Mouse (Mus musculus) embryonic facial prominence, embryonic 11.5 days (tissue): ENCODE results near the gene Fam19a4. TPM values are rescaled to one million over a fixed set of nuclear protein-coding genes. Genes with fewer than 3 reads are reported as not detected.
A peak's percentile ranks its signal among the peaks of the same experiment; 100 is the strongest.

Experiments
- ATAC-seq: fragments of 200-750 bp; cut with Nextera tagmentation; replicated peaks from 2 replicates; pipeline ENCODE4 v1.8.0; 2017; ENCODE audit warnings: low read depth; ENCODE audit not compliant: insufficient number of reproducible peaks, low FRiP score, low TSS enrichment
- DNase-seq: peaks from one replicate; pipeline ENCODE4 v3.0.0-alpha.2; 2015; ENCODE audit warnings: low spot score
- H3K27ac ChIP-seq: fragments of 300-500 bp; sonication (generic); replicated peaks from 2 replicates; pipeline ENCODE4 v1.5.1; 2014; ENCODE audit warnings: mild to moderate bottlenecking, low read depth, low read length, control low read depth
- H3K27me3 ChIP-seq: fragments of 300-500 bp; sonication (generic); 2 replicates; pipeline ENCODE4 v1.6.1; 2014; ENCODE audit warnings: mild to moderate bottlenecking, low read length, moderate library complexity, mixed read lengths; ENCODE audit not compliant: control insufficient read depth, insufficient read depth
- H3K36me3 ChIP-seq: fragments of 300-500 bp; sonication (generic); replicated peaks from 2 replicates; pipeline ENCODE4 v1.6.1; 2014; ENCODE audit warnings: low read depth, mild to moderate bottlenecking, low read length, moderate library complexity, mixed read lengths; ENCODE audit not compliant: control insufficient read depth, insufficient read depth
- H3K4me1 ChIP-seq: fragments of 300-500 bp; sonication (generic); 2 replicates; pipeline ENCODE4 v1.6.1; 2014; ENCODE audit warnings: low read length, mixed read lengths; ENCODE audit not compliant: control insufficient read depth, insufficient read depth
- H3K4me2 ChIP-seq: fragments of 300-500 bp; sonication (generic); 2 replicates; pipeline ENCODE4 v1.6.1; 2014; ENCODE audit warnings: low read depth, mild to moderate bottlenecking, control low read depth, low read length, moderate library complexity
- H3K4me3 ChIP-seq: fragments of 300-500 bp; sonication (generic); 2 replicates; pipeline ENCODE4 v1.5.1; 2014; ENCODE audit warnings: low read depth, low read length, control low read depth
- H3K9ac ChIP-seq: fragments of 300-500 bp; sonication (generic); replicated peaks from 2 replicates; pipeline ENCODE4 v1.6.1; 2014; ENCODE audit warnings: mild to moderate bottlenecking, control low read depth, low read length
- H3K9me3 ChIP-seq: fragments of 300-500 bp; sonication (generic); replicated peaks from 2 replicates; pipeline ENCODE4 v1.6.1; 2016; ENCODE audit warnings: mild to moderate bottlenecking, low read length, inconsistent platforms, mixed read lengths; ENCODE audit not compliant: control insufficient read depth
- WGBS: fragments of 180-500 bp; shearing (Covaris S2); extraction: QIAGEN DNeasy Blood & Tissue Kit; methylation state at CpG from one replicate; pipeline ENCODE4 v1.1.7; 2014; 5-methylcytosine and 5-hydroxymethylcytosine counted together
- polyA plus RNA-seq: library from polyadenylated mRNA; unstranded; fragments of >200 nt; fragmentation: Nextera tagmentation; extraction: Ambion mirVana; gene quantifications from 2 replicates; pipeline ENCODE4 v1.2.1, GENCODE M21; 2014

The Fam19a4 gene
- polyA plus RNA-seq, result 1.2 and 2.8 TPM in 2 replicates

DNA sequence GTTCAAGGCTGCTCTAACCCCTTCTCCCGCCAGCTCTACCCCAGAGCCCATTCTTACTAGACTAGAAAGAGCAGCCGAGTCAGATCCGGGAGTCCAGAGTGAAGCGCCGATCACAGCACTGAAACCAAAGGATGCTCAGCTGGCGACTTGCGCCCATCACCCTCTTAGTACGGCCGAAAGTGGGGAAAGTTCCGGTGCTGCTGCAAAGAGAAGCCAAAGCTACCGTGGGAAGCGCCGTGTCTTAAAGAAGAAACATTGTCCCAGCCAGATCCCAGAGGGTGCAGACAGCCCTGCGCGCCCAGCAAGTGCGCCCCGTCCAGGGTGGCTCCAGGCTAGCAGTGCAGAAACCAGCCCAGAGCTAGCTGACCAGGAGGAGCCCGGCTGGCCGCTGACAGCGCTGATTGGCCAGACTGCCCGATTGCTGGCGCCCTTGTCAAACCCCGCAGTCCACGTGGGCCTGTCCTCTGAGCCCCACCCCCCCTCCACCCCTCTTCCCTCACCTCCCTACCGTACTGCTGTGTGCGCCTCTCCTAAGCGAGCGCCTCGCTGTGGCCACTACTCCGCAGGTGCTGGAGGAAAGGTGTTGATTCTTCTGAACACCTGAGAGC is at the start of gene Fam19a4:
Gene Fam19a4 (minus strand): TSS at position 340 of the 608 bp plus-strand sequence.
- H3K27me3 ChIP-seq, result peaks cover 14% of the 10 kb centered on the region
- H3K4me3 ChIP-seq, result peak within 1 kb of the TSS; percentile 33
- H3K9ac ChIP-seq, result peak within 1 kb of the TSS; percentile 32
- H3K9me3 ChIP-seq, result no peaks in the 10 kb centered on the region
- peak within 1 kb of the TSS; percentile 73 for H3K4me2 ChIP-seq
- no peaks in the 10 kb centered on the region for H3K4me1 ChIP-seq
- H3K36me3 ChIP-seq, result no peaks in the 10 kb centered on the region
- DNase-seq (peak; percentile 77), ATAC-seq (peak; percentile 86)
- whole genome bisulfite sequencing, result under 1% methylated on average over 30 of the region's 30 CpGs
- H3K27ac ChIP-seq, result no peak within 1 kb of the TSS

DNA sequence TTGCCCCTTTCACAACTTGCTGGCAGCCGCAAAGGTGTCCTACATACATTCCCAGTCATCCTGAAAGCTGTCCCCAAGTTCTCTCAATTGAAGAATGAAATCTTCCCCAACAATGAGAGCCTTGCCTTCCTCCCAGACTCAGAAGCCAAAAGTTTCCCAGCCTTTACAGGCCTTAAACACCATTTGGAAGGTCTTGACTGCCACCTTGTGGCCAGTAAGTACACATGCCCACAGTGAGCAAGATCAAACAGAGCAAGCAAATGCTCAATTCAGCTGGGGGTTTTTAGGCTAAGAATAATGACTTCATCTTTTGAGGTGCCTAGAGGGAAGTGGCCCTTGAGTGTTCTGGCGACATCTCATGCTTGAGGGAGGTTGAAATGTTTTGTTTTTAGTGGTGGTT is 46.6 kb upstream of the Fam19a4 start:
- Histone ChIP-seq H3K9ac (no peak overlapping the region), H3K27me3 (no peaks in the 10 kb centered on the region), H3K4me3 (no peak overlapping the region), H3K4me2 (no peak overlapping the region), H3K4me1 (peaks cover 3% of the 10 kb centered on the region; the same call in 1 of the 2 replicates), H3K9me3 (no peaks in the 10 kb centered on the region), H3K36me3 (no peaks in the 10 kb centered on the region), H3K27ac (no peak overlapping the region)
- WGBS, result 11% methylated on average over 2 of the region's 2 CpGs
- peak; percentile 62; the same call in 1 of the 2 replicates for ATAC-seq
- peak; percentile 90 for DNase-seq

DNA sequence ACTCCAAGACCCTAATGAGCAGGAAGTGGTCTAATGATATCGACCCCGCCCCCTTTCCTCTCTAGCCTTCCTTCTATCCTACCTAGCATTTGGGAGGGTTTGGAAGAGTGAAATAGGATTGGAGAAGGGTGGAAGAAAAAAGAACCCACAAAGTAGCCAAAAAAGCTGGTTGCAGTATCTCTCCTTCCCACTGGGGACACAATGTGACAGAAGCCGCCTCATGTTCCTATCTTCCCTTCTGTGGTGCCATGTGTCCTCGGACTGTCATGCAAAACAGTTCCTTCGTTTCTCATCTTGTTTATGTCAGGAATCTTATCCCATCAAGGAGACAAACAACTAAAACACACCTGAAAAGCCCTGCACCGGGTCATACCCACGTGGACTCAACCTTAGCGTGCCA is 45.9 kb upstream of the Fam19a4 start:
- peaks cover 3% of the 10 kb centered on the region; the same call in 1 of the 2 replicates for H3K4me1 ChIP-seq
- no peaks in the 10 kb centered on the region for H3K27me3 ChIP-seq
- H3K36me3 ChIP-seq, result no peaks in the 10 kb centered on the region
- H3K4me2 ChIP-seq, result no peak overlapping the region
- H3K9me3 ChIP-seq, result no peaks in the 10 kb centered on the region
- H3K27ac ChIP-seq, result no peak overlapping the region
- no peak for ATAC-seq
- no peak overlapping the region for H3K4me3 ChIP-seq
- WGBS, result 84% methylated on average over 8 of the region's 8 CpGs
- no peak for DNase-seq
- no peak overlapping the region for H3K9ac ChIP-seq

GRCm38 (mm10) chr6:97104264-97104852 is 44.1 kb upstream of the Fam19a4 start:
- no peaks in the 10 kb centered on the region for H3K9me3 ChIP-seq
- H3K4me3 ChIP-seq, result no peak overlapping the region
- 84% methylated on average over 7 of the region's 7 CpGs for WGBS
- H3K27ac ChIP-seq, result no peak overlapping the region
- H3K4me2 ChIP-seq, result no peak overlapping the region
- H3K27me3 ChIP-seq, result no peaks in the 10 kb centered on the region
- ATAC-seq (no peak), DNase-seq (no peak)
- no peaks in the 10 kb centered on the region for H3K36me3 ChIP-seq
- H3K9ac ChIP-seq, result no peak overlapping the region
- peaks cover 3% of the 10 kb centered on the region; the same call in 1 of the 2 replicates for H3K4me1 ChIP-seq

DNA sequence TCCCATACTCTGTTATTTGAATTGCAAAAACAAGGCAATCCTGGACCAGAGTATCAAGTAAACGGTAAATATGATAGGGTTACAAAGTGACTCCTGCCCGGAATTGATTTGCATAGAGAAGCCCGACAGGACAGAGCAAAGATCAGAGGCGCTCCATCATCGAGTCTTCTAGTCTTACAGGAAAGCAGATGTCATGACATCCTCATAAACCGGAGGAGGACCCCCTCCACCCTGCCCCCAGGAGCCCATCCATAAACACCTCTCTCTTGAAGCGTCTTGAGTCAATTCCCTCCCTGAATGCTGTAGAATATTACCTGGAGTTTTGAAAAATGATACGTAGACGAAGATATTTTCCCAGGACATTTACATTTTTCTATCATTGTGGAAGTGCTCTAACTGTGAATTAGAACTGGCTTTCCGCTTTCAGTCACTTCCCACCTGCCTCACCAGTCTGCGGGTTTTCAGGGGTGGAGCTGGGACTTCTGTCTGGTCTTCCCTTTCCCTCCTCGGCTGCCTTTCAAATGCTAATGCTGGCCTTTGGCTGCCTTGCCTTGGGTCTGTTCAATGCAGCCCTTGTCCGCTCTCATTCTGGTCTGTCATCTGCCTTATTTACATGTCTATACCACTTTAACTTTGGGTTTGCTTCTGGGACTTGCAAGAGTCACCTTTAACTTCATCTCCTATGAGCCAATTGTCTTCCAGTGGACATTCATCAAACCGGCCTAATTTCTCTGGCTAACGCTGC is 41.9 kb upstream of the Fam19a4 start:
- DNase-seq, result no peak

DNA sequence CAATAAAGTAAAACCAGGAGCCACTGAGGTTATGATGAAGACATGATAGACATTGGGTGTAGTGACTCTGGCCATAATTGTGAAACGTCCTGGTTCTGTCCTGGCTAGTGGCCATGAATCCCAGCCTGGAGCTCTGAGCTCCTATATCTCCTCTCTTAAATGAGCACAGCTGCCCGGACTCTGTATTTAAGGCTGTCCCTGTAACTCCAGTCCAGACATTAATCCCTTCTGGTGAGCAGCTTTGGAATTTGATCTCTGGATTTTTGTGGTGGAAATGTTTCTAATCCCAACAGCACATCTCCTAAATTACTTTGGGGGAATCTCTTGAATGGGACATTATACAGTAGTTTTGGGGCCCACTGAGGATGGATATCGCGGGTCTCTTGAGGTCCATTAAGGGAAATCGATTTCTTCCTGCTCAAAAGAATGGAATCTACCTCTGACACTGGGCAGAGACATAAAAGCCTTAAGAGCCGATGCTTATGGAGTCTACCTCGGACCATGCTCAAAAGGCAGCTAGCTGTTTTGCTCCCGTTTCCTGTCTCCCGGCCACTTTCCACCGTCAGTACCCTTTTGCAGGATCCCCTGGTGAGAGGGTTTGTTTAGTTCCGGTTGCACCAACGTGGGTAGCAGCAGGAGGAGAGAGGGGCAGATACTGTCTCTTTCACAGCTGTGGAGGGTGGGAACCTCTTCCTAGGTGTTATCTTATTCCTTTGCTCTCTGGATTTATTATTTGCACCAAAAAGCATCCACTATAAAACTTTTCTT is 41.2 kb upstream of the Fam19a4 start:
- Histone ChIP-seq H3K27ac (no peak overlapping the region), H3K4me3 (no peak overlapping the region), H3K27me3 (no peaks in the 10 kb centered on the region), H3K4me1 (peaks cover 3% of the 10 kb centered on the region; the same call in 1 of the 2 replicates), H3K9me3 (no peaks in the 10 kb centered on the region), H3K4me2 (no peak overlapping the region; the same call in 1 of the 2 replicates), H3K36me3 (no peaks in the 10 kb centered on the region), H3K9ac (no peak overlapping the region)
- WGBS, result 15% methylated on average over 12 of the region's 12 CpGs
- DNase-seq (peak; percentile 26), ATAC-seq (no peak)

More for the DNA sequence above, 41.9 kb upstream of the Fam19a4 start:
- H3K27ac ChIP-seq, result no peak overlapping the region
- H3K9me3 ChIP-seq, result no peaks in the 10 kb centered on the region
- no peaks in the 10 kb centered on the region for H3K36me3 ChIP-seq
- H3K27me3 ChIP-seq, result no peaks in the 10 kb centered on the region
- no peak overlapping the region for H3K4me3 ChIP-seq
- no peak overlapping the region for H3K9ac ChIP-seq
- peaks cover 3% of the 10 kb centered on the region; the same call in 1 of the 2 replicates for H3K4me1 ChIP-seq
- 0 out of 2 replicates have a peak, but pooled peaks have one; percentile 40 for ATAC-seq
- H3K4me2 ChIP-seq, result peak overlapping the region; percentile 16; the same call in 1 of the 2 replicates
- 4% methylated on average over 15 of the region's 15 CpGs for WGBS

DNA sequence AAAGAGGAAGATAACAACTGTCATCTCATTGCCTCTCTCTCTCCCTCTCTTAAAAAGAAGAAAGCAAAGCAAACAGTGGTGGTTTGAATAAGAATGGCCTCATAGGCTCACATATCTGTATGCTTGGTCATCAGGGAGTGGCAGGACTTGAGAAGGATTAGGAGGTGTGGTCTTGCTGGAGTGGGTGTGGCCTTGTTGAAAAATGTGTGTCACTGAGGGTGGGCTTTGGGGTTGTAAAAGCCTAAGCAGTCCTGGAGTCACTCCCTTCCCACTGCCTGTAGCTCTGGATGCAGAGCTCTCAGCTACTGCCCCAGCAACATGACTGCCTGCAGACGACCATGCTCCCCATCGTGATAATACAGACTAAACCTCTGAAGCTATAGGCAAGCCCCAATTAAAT is 22.1 kb upstream of the Fam19a4 start:
- H3K9me3 ChIP-seq, result no peaks in the 10 kb centered on the region
- H3K4me3 ChIP-seq, result no peak overlapping the region
- H3K4me1 ChIP-seq, result no peaks in the 10 kb centered on the region
- H3K9ac ChIP-seq, result no peak overlapping the region
- H3K27ac ChIP-seq, result no peak overlapping the region
- DNase-seq (no peak), ATAC-seq (no peak)
- 84% methylated on average over 2 of the region's 2 CpGs for WGBS
- H3K36me3 ChIP-seq, result no peaks in the 10 kb centered on the region
- H3K4me2 ChIP-seq, result no peak overlapping the region
- no peaks in the 10 kb centered on the region for H3K27me3 ChIP-seq
